Mouse (Mus musculus): ENCODE measurements around the gene Phf2. TPM values are rescaled to one million over a fixed set of nuclear protein-coding genes. Genes with fewer than 3 reads are reported as not detected.

Gene Phf2
- polyA plus RNA-seq, 1 experiment from 2014 or later: 10.7 TPM

DNA sequence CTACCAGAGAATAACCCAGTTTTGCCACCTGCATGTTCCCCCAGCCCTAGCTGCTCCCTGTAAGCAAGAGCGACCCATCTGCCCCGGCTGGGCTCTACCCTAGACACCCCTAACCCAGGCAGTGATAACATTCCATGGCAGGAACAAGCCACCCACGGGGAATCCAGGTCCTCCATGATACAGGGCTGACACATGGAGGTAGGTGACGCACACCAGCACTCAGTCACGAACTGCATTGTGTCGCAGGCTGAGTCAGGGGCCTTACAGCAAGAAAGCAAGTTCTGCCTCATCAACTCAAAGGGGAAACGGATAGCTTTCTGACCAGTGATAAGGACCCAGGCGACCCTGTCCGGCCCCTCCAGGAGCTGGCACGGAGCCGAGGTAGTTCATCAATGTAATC lies 74.0 kb downstream of the Phf2 start:
- Histone ChIP-seq H3K36me3 (peaks cover 9% of the 10 kb centered on the region), H3K27me3 (0 out of 2 replicates have a peak, but pooled peaks cover 2% of the 10 kb centered on the region), H3K4me2 (replicated peaks) (no peak overlapping the region), H3K4me3 (no peak overlapping the region), H3K4me1 (peaks cover 5% of the 10 kb centered on the region; the same call in 1 of the 2 replicates), H3K9me3 (no peaks in the 10 kb centered on the region), H3K27ac (no peak overlapping the region), H3K9ac (no peak overlapping the region)
- no peak for ATAC-seq (ENCODE audit: low FRiP score, low read depth)
- WGBS: 72% methylated on average over 11 of the region's 11 CpGs

DNA sequence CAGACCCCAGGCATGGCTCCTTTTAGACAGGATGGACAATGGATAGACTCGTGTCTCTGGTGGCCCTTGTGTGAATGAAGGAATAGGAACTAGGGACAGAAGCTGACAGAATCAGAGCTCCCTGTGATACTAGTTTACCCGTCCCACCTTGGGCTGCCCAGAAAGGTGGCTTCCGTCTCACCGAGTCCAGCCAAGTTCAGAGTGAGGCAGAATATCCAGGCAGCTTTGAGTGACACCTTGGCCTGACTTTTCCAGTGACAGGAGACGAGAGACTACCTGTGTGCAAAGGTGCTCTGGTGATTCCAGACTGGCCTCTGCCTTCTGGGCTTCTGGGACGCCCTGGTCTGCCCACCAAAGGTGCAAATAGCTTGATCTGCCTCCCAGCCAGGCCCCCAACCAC lies 75.2 kb downstream of the Phf2 start:
- H3K4me3 ChIP-seq: no peak overlapping the region
- ATAC-seq (ENCODE audit: low FRiP score, low read depth): no peak
- 88% methylated on average over 6 of the region's 6 CpGs for WGBS
- no peak overlapping the region for H3K27ac ChIP-seq
- H3K4me1 ChIP-seq: peaks cover 5% of the 10 kb centered on the region; the same call in 1 of the 2 replicates
- no peak overlapping the region for H3K9ac ChIP-seq
- H3K27me3 ChIP-seq: 0 out of 2 replicates have a peak, but pooled peaks cover 2% of the 10 kb centered on the region
- H3K4me2 ChIP-seq (replicated peaks): no peak overlapping the region
- H3K9me3 ChIP-seq: 0 out of 2 replicates have a peak, but pooled peaks cover 4% of the 10 kb centered on the region
- H3K36me3 ChIP-seq: no peaks in the 10 kb centered on the region

DNA sequence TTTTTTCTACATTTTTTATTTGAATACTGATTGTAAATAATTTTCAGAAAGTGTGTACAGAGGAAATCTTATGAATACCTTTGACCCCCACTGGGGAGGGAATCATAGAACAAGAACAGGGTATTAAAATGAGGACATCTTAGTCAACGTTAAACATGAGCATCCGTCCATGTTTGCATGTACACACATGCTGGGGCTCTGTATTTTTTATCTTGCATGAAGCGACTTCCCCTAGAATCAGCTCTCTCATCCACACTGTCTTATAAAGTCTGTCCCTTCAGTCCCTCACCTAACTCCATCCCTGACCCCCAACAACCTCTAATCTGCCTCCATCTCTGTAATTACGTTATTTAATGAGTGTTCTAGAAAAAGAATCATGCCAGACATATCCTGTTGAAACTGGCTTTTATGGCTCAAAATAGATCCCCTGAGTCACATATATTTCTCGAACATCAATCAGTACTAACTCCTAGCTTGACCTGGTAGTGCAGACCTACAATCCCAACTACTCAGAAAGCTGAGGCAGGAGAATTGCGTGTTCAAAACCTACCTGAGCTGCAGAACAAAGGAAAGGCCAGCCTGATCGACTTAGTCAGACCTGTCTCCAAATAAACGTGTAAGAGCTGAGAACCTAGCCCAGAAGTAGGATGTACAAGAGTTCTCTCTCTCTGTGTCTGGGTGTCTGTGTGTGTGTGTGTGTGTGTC lies 86.2 kb downstream of the Phf2 start:
- no peak overlapping the region for H3K27ac ChIP-seq
- H3K4me1 ChIP-seq: peaks cover 33% of the 10 kb centered on the region
- no peaks in the 10 kb centered on the region for H3K9me3 ChIP-seq
- H3K27me3 ChIP-seq: peaks cover 13% of the 10 kb centered on the region; the same call in 1 of the 2 replicates
- H3K36me3 ChIP-seq: no peaks in the 10 kb centered on the region
- no peak overlapping the region for H3K4me2 ChIP-seq (replicated peaks)
- WGBS: 65% methylated on average over 8 of the region's 8 CpGs
- no peak overlapping the region for H3K4me3 ChIP-seq
- no peak for ATAC-seq (ENCODE audit: low FRiP score, low read depth)
- H3K9ac ChIP-seq: no peak overlapping the region

DNA sequence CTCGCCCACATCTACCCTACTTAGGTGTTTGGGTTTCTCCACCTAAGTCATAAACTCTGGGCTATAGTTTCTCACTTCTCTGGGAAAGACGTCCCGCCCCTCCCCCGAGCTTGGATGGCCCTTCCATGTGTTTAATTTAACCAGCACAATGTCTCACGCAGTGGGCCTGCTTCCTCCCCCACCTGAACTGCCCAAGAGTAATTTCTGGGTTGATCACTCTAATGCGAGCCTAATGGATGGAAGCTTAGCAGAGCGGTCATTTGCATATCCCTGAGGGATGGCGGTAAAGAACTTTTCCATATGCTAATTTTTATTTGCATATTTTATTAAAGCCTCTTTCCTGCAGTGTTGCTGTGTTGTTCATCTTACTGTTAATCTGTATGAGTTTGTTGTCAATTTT lies 86.8 kb downstream of the Phf2 start:
- no peak for ATAC-seq (ENCODE audit: low FRiP score, low read depth)
- no peaks in the 10 kb centered on the region for H3K9me3 ChIP-seq
- H3K4me2 ChIP-seq (replicated peaks): no peak overlapping the region
- H3K9ac ChIP-seq: no peak overlapping the region
- H3K4me1 ChIP-seq: peaks cover 36% of the 10 kb centered on the region
- no peaks in the 10 kb centered on the region for H3K36me3 ChIP-seq
- peaks cover 13% of the 10 kb centered on the region; the same call in 1 of the 2 replicates for H3K27me3 ChIP-seq
- WGBS: 38% methylated on average over 8 of the region's 8 CpGs
- H3K4me3 ChIP-seq: no peak overlapping the region
- no peak overlapping the region for H3K27ac ChIP-seq

DNA sequence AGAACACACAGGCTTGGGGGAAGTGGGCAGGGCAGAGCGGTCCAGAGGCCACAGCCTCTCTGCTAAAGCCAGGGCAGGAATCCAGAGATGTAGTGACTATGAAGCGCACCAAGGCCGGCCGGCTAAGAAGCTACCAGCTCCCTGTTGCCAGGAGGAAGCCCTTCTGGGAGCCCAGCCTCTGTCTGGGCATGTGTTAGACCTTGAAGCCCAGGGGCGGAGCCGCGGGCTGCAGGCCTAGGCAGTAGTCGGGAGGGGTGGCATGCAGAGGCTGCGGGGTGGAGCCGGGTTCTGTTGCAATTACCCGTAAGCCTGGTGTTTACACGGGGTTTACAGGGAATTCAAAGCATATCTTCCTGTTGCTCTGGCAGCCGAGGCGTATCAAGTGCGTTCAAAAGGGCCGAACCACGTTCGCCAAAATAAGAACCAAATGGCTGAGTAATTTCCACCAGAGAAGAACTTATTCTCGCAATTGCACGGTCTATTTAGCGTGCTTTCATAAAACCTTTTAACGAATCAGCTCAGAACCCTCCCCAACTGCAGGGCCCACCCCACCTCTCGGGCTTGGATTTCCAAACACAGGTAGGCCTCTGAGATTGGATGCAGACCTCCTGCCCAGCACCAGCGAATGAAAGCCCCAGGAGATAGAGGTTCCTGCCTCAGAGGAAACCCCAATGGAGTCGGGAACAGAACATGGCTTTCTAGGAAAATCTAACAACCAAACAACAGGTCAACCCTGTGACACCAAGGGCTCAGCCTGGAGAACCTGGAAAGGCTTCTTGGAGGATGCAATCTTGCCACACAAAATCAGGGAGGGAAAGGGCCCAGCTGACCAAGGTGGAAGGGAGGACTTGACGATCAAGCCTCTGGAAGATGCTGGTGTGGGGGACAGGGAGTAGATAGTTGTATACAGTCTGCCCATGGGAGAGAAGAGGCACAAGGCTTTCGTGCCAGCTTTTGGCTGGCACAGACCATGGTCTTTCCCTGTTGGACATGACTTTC lies 87.9 kb downstream of the Phf2 start:
- H3K36me3 ChIP-seq: no peaks in the 10 kb centered on the region
- peak; percentile 88; the same call in 1 of the 2 replicates for ATAC-seq (ENCODE audit: low FRiP score, low read depth)
- no peaks in the 10 kb centered on the region for H3K9me3 ChIP-seq
- H3K9ac ChIP-seq: peak overlapping the region; percentile 32
- 15% methylated on average over 27 of the region's 27 CpGs for WGBS
- peak overlapping the region; percentile 51 for H3K4me2 ChIP-seq (replicated peaks)
- H3K27ac ChIP-seq: peak overlapping the region; percentile 72; the same call in 1 of the 2 replicates
- H3K4me3 ChIP-seq: no peak overlapping the region
- peaks cover 16% of the 10 kb centered on the region; the same call in 1 of the 2 replicates for H3K27me3 ChIP-seq
- peaks cover 36% of the 10 kb centered on the region for H3K4me1 ChIP-seq

DNA sequence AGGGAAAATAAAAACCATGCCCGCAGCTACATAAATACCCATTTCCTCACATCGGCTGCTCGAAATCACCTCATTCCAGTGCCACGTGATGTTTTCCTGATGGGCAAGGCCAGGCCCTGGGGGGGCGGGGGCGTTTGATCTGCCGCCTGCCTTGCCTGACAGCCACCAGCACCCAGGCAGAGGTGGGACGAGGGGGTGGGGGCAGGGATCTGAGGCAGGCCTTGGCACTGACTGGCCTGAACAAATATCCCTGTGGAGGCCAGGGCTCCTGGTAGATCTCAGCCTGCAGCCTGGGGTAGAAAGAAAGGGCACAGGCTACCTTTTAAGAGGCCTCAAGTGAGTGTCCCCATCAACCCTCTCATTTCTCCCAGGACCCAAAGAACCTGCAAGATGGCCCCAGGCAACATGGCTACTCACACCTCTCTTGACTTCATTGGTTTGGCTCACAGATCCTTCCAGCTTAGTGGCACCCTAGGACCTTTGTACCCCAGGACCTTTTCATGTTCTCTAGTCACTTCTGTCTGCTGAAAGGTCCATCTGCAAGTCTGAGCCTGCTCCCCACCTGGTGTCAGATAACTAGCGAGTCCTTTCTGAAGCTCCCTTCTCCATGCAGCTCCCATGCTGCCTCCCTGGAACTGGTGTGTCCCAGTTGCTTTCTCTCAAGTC lies 90.4 kb downstream of the Phf2 start:
- peaks cover 13% of the 10 kb centered on the region; the same call in 1 of the 2 replicates for H3K27me3 ChIP-seq
- WGBS: 31% methylated on average over 9 of the region's 9 CpGs
- H3K36me3 ChIP-seq: no peaks in the 10 kb centered on the region
- peak overlapping the region; percentile 38 for H3K4me2 ChIP-seq (replicated peaks)
- H3K4me3 ChIP-seq: no peak overlapping the region
- no peak for ATAC-seq (ENCODE audit: low FRiP score, low read depth)
- peaks cover 36% of the 10 kb centered on the region for H3K4me1 ChIP-seq
- no peak overlapping the region for H3K9ac ChIP-seq
- H3K9me3 ChIP-seq: no peaks in the 10 kb centered on the region
- peak overlapping the region; percentile 67 for H3K27ac ChIP-seq

DNA sequence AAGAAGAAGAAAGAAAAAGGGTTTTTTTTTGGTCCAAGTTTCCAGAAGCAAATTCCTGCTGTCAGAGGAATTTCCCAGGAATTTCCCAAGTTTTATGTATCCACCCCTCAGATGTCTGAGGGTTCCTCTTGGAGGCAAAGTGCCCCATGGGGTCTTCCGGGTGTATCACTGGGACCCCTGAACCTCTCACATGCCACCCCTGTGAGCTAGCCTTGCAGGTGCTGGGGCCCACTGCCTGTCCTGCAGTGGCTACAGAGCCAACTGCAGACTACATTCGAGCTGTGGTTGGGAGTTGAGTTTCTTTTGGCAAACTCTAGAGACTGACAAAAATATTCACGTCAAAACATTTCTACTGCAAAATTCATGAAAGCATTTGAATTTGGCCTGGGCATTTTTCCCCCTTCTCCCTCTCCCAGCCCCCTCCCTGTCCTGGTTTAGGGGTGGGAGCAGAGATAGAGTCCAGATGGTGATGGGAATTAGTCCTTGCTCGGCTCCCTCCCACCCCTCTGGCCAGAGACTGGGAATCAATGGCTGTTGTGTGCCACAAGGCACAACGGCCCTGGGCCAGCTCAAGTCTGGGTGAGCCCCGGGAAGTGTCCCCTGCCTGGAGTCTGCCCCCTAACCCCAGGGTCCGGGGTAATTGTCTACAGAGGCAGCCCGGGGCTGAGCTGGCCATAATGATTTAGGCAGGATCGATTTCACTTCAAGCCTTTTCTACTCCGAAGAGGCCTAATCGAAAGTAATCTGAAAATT lies 91.2 kb downstream of the Phf2 start:
- peak overlapping the region; percentile 38 for H3K4me2 ChIP-seq (replicated peaks)
- no peaks in the 10 kb centered on the region for H3K9me3 ChIP-seq
- peak overlapping the region; percentile 67; the same call in 1 of the 2 replicates for H3K27ac ChIP-seq
- no peak for ATAC-seq (ENCODE audit: low FRiP score, low read depth)
- peaks cover 36% of the 10 kb centered on the region for H3K4me1 ChIP-seq
- no peak overlapping the region for H3K9ac ChIP-seq
- no peaks in the 10 kb centered on the region for H3K36me3 ChIP-seq
- H3K27me3 ChIP-seq: peaks cover 13% of the 10 kb centered on the region; the same call in 1 of the 2 replicates
- WGBS: 17% methylated on average over 11 of the region's 11 CpGs
- H3K4me3 ChIP-seq: no peak overlapping the region

DNA sequence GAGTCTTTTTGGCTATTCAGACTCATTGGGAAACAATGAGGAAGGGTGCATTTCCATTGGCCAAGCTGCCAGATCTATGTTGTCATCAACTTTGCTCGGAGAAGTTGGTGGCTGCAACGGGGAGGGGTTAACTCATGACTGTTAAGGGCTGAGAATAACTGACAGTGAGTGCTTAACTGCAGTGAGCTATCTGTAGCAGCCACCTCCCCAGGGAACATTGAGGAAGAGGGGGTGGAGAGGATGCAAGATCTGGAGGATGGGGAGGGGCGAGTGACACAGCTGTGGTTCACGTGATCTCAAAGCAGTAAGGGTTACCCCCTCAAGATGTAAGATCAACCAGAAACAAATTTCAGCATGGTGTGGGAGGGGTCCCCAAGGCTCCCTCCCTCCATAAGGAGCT lies 92.8 kb downstream of the Phf2 start:
- H3K36me3 ChIP-seq: no peaks in the 10 kb centered on the region
- 69% methylated on average over 4 of the region's 4 CpGs for WGBS
- no peak overlapping the region for H3K9ac ChIP-seq
- H3K9me3 ChIP-seq: no peaks in the 10 kb centered on the region
- no peak overlapping the region for H3K4me3 ChIP-seq
- H3K27me3 ChIP-seq: peaks cover 13% of the 10 kb centered on the region; the same call in 1 of the 2 replicates
- no peak for ATAC-seq (ENCODE audit: low FRiP score, low read depth)
- peaks cover 26% of the 10 kb centered on the region for H3K4me1 ChIP-seq
- H3K4me2 ChIP-seq (replicated peaks): no peak overlapping the region
- no peak overlapping the region for H3K27ac ChIP-seq

DNA sequence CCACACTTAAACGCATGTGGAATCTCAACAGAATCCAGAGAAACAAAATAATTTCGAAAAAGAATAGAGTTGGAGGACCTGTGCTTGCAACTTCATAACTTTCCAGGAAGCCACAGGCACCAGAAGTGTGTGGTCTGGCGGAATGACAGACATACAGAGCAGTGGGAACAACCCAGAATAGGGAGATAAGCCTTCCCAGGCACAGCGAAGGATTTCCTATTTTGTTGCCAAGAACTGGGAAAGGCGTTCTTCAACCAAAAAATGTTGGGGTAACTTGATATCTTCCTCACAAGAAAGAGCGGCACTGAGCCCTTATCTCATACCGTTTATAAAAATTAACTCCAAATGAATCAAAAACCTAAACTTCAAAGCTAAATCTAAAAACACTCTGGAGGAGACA lies 96.4 kb downstream of the Phf2 start:
- H3K27me3 ChIP-seq: 0 out of 2 replicates have a peak, but pooled peaks cover 6% of the 10 kb centered on the region
- ATAC-seq (ENCODE audit: low FRiP score, low read depth): no peak
- no peaks in the 10 kb centered on the region for H3K9me3 ChIP-seq
- H3K27ac ChIP-seq: no peak overlapping the region
- no peak overlapping the region for H3K4me3 ChIP-seq
- no peaks in the 10 kb centered on the region for H3K36me3 ChIP-seq
- WGBS: 57% methylated on average over 7 of the region's 7 CpGs
- H3K4me1 ChIP-seq: peaks cover under 1% of the 10 kb centered on the region
- no peak overlapping the region for H3K4me2 ChIP-seq (replicated peaks)
- H3K9ac ChIP-seq: no peak overlapping the region

DNA sequence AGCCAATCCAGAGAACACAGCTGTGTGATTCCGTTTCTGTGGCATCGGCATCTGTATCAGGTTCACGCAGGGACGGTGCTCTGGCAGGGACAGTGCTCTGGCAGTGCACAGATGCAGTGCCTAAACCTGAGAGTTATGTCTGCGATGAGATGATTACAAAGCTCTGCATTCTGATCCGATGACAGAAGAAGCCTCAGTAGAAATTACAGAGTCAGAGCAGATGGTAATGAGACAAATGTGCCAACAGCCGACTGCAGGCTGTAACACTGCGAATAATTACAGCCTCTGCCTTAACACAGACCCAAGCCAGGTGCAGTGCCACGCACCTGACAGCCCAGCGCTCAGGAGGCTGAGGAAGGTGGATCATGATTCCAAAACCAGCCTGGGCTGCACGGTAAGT lies 102.8 kb downstream of the Phf2 start:
- 60% methylated on average over 11 of the region's 11 CpGs for WGBS
- H3K4me1 ChIP-seq: no peaks in the 10 kb centered on the region
- H3K4me3 ChIP-seq: no peak overlapping the region
- H3K27ac ChIP-seq: no peak overlapping the region
- no peak overlapping the region for H3K4me2 ChIP-seq (replicated peaks)
- no peak for ATAC-seq (ENCODE audit: low FRiP score, low read depth)
- peaks cover 24% of the 10 kb centered on the region; the same call in 1 of the 2 replicates for H3K27me3 ChIP-seq
- no peaks in the 10 kb centered on the region for H3K36me3 ChIP-seq
- no peak overlapping the region for H3K9ac ChIP-seq
- H3K9me3 ChIP-seq: no peaks in the 10 kb centered on the region

DNA sequence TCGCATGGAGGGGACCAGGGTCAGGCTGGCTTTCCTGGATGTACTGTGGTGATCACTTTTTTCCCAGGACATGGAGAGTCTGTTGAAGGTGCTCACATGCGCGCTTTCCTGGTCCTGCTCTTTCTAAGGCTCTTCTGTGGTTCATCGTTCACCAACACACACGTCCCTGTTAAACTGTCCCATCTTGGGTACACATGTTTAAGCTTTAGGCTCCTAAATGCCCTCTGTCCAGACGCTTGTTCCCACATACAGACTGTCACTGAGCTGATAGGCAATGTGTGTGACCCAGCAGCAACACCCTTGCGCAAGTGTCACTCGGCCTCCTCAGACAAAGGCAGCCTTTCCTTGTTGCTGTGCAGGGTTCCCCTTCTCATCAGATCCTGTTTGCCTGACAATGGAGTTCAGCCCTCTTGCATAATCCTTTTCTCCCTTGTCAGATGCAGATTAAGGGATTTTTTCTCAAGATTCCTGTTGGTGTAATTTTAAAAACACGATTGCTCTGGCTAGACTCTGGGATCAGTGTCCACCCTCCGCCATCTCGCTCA lies 107.1 kb downstream of the Phf2 start:
- H3K27ac ChIP-seq: no peak overlapping the region
- no peak for ATAC-seq (ENCODE audit: low FRiP score, low read depth)
- 47% methylated on average over 11 of the region's 11 CpGs for WGBS

More for the DNA sequence above, 107.1 kb downstream of the Phf2 start:
- Histone ChIP-seq H3K4me3 (no peak overlapping the region), H3K36me3 (no peaks in the 10 kb centered on the region), H3K4me2 (replicated peaks) (no peak overlapping the region), H3K27me3 (peaks cover 21% of the 10 kb centered on the region; the same call in 1 of the 2 replicates), H3K9me3 (no peaks in the 10 kb centered on the region), H3K4me1 (peaks cover 19% of the 10 kb centered on the region), H3K9ac (no peak overlapping the region)

Data from limb, embryonic 13.5 days (tissue).